Mouse (Mus musculus) adrenal gland (tissue): ENCODE measurements at regions not wholly inside any gene's neighbourhood (a gene's known extent, or its start where the extent isn't known, plus 50 kb on each side); places are given as distances from the start of the nearest gene placed in this dataset.

Experiments used
- intact Hi-C: fragments of 180-260 bp; cut with DNase I; formaldehyde crosslinking; loops from one replicate; pipeline ENCODE4 v1.15.1; 2025

DNA sequence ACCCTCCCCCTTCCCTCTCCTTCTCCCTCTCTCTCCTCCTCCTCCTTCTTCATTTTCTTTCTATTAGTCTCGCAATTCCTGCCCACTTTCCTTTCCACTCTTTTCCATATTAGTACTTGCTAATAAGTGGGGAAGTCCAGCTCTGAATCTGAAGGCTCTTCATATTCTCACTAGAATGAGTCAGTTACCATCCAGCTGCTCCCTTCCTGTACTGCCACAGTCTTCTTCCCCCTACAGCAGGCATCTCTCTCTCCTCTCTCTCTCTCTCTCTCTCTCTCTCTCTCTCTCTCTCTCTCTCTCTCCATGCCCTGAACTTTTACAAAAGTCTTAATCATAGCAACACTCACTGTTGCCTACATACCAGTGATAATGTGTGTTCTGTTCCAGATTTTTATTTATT lies 226.6 kb upstream of the Pter start:
- intact Hi-C loops, result no loop called here

DNA sequence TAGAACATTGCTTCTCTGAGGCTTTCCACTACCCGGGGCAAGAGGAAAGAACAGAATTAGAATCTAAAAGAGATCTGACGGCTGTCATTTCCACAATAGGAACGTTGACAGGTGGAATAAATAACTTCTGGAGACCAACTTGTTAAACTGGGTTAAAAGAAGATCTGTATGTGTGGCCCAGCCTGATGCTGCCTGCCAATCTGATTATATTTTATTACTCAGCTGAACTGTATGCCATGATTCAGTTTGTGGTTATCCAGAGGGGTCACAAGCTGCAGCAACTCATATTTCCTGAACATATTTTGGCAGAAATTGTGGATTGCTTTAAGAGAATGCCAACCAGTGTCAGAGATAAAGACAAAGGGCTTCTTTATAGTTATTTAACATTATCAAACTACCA lies 224.5 kb upstream of the Pter start:
- intact Hi-C loops, result no loop called here

DNA sequence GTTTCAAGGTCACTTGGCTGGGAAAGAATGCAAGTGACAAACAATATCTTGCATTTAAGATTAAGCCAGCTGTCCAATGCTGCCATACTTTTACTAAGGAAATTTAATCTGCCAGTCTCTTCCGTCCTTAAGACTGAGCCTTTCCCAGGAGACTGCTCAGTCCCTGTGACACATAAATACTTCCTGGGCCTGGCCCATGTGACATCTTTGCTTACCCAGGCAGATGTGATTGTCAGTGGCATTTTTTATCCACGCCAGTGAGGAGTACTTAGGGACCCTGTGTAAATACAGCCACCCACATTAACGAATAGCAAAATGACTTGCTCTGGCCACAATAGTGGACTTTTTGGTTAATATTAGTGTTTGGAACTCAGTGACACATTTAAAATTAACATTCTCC lies 216.3 kb upstream of the Pter start:
- intact Hi-C loops, result loop anchor here (5.0 to 10.0 kb wide), 2 partner anchors 307 to 530 kb away; partner anchors contain the start of gene C1ql3

DNA sequence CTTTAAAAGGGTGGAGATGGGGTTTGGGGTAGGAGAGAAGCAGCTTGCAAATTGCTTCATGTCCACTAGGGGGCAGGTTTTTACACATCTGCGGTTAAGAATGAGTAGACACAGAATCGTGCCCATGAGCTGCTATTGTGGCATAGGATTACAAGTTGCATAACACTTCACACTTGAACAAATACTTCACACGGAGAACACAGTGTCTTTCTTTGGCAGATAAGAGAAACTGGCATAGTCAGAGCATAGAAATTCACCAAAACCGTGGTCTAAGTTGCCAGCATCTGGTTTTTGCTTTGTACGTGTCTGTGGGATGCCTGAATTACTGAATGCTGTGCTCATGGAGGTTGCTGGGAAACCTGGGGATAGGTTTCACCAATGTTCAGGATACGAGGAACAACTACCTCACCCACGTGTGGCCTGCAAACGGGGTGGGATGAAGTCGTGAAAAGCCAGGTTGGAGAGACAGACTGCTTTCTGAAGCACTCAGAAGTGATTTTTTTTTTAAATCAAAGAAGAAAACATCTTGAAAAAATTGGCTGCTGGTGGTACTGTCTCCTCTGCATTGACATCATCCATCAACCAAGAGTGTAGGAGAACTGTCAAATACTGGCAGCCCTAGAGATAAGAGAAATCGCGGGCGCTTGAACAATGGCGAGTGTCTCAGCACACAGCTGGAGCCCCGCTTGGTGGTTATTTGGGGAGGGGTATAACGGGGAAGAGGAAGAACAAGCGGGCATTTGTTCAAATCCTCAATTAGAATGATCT lies 214.5 kb upstream of the Pter start:
- intact Hi-C loops, result loop anchor here (5.0 to 10.0 kb wide), 2 partner anchors 305 to 528 kb away; partner anchors contain the start of gene C1ql3

DNA sequence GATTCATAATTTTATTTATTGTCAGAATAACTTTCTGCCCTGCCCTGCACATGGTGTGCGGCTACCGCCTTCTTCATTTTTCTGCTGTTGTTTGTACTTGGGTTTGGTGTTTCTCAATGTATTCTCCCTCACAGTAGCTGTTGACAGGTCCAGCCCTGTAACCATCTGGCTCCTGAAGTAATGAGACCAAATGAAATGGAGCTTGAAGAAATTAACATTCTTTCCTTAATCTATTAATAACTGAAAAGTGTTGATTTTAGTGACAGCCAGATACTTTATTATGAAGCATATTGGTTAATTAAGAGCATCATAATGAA lies 214.0 kb upstream of the Pter start:
- intact Hi-C loops, result loop anchor here (5.0 to 10.0 kb wide), 2 partner anchors 305 to 527 kb away; partner anchors contain the start of gene C1ql3

DNA sequence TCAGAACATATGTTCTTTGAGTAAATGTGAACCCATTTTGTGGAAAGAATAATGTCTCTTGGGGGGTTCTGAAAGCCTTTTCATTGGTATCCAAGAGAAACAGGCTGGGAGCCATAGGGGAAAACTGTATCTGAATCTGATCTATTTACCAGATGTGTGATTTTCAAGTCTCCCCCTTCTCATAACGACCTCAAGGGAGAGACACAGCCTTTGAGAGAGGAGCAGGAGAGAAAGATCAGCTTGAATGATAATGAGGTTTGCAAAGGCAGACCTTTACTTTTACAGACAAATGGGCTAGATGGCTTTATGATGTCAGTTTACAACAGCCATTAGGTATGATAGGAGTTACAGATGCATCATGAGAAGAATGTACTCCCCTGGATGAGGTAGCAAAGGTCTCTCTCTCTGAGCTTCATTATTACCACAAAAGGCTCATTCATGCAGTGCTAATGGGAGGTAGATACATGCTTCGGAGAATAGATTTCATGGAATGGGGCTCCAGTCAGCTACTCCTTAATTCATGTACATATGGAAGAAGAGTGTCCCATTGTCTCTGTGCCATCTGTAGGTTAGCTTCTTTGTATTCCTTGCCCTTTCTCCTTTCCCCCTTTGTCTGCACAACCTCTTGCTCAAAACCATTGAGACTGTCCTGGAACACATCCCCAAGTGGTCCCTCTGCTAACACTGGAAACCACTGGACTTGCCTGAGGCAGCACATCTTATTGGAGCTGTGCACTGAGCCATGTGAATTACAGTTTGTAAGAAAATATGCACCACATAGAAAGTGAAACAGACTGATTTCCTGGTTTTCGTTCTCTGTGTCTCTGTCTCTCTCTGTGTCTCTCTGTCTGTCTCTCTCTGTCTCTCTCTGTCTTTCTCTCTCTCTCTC lies 207.5 kb upstream of the Pter start:
- intact Hi-C loops, result no loop called here

DNA sequence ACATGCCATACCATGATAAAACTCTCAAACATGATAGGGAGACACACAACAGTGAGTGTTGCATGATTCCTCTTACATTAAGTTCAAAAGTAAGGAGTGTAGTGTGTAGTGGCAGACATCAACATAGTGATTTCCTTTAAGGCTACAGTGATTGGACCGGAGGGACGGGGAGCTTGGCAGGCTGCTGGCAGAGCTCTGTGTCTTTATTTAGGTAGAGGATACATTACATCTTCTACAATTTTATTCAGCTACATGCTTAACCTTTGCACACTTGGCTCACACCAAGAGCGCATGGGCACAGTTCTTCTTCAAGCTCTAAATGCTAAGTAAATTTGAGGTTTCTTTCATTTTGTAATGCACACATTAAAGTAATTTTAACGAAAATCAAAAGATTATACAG lies 194.6 kb upstream of the Pter start:
- intact Hi-C loops, result no loop called here

DNA sequence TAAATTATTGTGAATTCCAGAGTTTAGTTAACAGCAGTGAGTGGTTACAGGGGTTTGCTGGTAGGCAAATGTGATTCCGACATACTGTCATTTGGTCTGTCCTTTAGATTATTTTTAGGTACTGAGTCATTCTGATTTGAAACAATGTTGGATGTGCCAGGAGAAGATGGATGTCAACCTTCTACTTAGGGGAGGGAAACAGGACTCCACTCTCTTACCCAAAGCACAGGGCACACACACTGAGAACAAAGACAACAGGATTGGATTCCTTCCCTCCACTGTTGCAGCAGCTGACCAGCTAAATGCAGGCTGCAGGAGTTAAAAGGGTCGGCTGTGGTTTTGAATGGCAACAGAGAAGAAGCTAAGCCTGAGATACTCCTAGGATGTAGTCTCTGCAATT lies 186.7 kb upstream of the Pter start:
- intact Hi-C loops, result no loop called here

DNA sequence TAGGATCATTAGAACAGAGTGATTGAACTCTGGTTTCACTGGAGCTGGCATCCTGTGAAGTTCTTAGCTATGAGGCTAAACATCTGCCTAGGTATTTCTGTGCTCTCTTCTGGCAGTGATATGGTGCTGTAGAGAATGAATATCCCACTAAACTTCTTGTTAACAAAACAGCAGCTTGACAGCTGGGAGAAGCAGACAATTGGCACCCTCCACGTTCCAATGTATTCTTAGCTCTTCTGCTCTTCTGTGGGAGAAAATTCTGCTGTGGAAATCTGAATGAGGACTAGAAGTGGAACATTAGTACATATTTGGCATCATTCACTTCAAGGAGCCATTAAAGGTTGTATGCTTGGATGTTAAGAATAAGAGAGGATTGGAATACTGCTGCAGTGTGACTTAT lies 177.0 kb upstream of the Pter start:
- intact Hi-C loops, result no loop called here

DNA sequence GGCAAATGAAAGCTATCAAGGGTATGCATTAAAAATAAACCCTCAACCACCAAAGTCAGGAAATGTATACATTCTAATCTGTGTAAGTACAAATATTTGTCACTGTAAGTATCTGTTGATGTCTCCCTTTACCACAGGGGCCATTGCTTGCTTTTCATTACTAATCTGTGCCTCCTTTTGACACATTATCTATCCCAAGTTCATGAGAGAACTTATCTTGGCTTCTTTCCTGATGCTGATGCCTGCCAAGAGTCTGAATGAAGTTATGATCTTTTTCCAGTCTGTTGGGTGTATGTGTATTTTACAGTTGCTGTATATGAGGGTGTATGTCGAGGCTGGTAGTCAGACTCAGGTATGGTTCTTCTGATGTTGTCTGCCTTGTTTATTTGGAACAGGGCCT lies 165.0 kb upstream of the Pter start:
- intact Hi-C loops, result no loop called here

DNA sequence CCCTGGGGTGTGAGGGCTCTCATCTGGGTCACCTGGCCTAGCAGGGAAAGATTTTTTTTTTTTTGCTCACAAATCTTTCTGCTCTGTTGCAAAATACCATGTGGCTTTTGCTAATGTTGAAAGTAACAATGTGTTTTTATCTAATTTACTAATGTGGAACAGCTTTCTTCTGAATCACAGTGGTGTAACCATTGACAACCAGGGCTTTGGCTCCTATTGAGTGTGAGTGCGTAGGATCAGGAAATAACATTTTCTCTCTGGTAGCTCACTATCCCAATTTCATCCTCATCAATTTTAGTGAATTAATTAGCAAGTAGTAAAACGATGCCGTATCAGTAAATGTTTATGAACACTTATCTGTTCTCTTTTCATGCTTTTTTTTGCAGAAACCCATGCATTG lies 163.9 kb upstream of the Pter start:
- intact Hi-C loops, result no loop called here

DNA sequence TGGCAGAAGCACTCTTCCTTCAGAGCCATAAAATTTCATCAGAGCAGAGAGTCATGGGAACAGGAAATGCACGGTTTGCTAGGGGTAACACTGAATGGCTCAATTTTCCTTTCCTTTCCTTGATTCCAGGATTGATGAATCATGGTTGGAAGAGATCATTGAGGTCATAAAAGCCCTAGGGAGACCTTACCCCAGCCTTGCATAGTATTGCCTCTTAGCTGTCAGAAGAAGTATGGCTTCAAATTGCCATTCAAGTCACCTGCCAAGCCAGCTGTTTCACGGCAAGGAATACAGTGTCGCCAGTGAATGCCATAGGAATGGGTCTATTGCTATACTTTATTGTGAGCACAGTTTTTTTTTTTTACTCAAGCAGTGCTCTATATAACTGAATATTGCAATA lies 162.4 kb upstream of the Pter start:
- intact Hi-C loops, result no loop called here

DNA sequence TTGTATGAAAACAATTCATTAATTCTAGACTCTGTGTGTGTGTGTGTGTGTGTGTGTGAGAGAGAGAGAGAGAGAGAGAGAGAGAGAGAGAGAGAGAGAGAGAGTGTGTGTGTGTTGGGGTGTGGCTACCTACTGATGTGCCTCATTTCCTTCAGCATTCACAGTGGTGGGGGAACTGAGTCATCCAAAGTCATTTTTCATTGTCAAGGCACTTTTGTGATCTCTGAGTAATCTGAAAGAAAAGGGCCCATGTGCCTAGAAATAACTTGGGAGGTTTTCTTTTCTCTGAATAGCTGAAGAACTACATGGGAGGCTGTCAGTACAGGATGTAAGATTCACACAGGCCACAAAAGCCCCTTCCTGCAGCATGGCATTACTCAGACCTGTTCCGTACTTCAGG lies 159.3 kb upstream of the Pter start:
- intact Hi-C loops, result no loop called here

DNA sequence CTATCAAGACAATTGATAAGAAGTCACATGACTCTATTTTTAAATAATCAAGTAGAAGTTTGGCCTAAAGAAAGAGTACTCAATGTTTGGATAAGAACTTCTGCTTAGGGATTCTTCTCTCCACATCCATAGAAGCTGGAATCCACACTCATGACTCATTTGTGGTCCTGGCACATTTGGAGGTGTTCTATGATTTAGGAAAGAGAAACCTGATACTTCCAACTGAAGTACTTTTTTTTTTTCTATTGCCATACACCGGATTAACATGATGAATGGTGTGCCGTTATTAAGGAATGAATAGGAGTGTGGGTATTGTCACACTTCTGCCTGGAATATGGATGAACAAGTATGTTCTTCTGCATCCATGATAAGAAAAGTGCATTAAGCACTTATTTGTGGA lies 158.5 kb upstream of the Pter start:
- intact Hi-C loops, result no loop called here

DNA sequence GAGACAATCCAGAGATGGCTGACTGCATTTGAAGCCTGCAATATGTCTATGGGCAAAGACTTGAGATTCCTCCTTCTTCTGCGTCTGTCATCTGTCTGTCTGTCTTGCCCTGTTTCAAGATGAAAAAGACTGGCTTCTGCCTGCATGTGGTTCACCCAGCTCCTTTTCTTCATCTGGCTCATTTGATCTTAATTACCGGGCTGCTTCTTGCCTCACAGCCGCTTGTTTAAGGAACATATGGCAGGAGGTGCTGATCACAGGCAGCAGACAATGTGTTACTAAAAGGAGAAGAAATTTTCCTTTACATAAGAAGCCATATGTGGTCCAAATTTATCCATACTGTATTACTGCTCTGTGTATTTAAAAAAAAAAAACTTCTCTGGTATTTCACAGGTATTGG lies 147.0 kb upstream of the Pter start:
- intact Hi-C loops, result no loop called here

DNA sequence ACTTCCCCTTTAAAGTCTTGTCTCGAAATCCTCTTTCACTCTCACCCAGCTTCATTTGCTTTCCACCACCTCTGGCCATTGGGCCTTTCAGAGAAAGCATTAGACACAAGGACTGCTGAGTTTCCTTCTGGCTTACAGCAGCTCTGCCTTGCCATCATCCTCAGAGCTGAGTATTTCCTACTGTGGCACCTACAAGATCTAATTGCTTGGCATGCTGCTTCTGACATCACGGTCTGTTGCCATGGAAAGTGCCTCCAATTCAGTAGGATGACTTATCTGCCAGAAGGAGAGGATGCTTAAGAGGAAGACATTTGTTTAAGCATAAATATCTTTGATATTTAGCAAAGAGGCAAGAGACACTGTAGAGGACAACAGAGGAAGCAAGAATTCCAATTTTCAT lies 146.1 kb upstream of the Pter start:
- intact Hi-C loops, result no loop called here

DNA sequence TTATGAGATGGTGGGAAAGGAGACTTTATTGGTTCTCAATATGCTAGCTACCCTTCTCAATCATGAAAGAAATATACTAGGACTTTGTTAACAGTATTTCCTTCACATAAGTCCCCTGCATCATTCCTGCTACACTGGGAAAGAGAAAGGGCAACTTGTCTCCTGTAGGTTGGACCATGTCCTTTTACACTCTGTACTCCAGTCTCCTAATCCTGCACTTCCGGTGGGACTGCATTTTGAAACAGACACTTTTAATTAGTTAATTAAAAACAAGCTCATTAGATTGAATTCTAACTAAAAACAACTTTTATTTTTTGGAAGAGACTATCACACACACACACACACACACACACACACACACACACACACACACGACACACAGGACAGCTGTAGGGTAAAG lies 131.2 kb upstream of the Pter start:
- intact Hi-C loops, result no loop called here

DNA sequence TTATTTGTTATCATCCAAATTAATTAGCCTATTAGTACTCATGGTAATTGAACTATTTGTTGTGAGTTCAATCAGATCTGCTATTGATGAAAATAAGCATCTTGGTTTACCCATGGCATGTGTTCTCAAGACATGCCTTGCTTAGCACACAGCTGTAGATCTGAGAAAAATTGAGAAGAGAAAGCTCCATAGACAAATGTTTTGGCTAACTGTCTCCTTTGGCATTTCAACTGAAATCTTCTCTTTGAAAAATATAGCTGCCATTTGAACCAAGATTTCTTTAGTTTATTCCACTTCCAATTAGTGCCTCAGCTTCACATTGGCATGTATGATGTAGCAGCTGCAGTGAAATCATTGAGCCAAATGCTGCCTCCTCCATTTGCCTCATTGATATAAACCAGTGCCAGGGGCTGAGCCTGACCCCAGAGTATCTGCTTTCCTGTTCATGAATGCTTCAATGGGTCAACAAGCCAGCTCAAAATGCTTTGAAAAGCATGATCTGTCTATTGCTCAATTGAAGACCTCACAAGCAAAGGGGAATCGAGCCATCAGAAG lies 126.1 kb upstream of the Pter start:
- intact Hi-C loops, result no loop called here

DNA sequence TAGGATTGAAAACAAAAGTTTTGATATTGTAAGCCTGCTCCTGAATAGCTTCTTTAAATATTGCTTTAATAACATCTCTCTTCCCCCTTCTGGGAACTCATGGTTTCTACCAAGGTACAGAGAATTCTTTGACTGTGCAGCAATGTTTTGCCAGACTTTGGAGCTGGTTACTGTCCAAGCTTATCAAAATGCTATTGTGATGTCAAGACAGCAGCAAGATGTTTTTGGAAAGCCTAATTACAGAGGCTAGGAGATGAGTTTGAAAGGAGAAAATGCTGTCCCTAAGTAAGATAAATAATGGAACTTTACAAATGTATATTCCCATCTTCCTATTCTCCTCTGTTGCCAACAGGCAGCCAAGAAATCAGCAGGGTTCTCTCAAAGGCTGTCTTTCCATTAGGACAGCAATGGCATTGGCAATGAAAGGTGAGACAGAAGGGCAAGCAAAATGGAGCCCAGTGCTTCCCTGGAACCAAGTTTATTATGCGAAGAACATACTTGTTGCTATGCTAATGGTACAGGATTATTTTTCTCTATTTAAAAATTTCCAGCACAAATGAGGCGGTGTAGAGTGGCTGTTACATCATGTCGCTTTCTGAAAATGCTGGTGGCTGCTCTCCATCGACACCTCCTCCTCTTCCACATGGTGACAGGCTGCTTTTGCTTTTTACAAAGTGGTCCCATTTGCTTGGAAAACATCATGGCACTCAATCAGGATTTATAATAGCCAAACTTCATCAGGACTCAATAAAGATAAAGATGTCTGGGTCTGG lies 124.5 kb upstream of the Pter start:
- intact Hi-C loops, result no loop called here

DNA sequence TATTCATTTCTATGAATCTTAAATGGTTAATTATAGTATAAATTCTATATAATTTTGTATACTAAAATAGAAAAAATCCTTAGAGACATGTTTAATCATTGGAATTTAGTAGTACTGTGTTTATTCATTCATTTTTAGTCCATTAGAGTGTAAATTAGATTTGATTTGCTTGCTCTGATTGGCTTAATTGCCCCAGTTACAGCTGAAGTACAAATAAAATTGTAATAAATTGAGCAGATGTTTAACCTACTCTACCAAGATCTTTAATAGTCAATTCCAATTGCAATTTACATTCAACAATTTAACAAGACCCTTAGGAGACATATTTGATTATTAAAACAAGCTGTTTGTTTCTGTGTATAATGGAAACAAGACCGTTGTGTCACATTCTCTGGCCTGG lies 121.2 kb upstream of the Pter start:
- intact Hi-C loops, result no loop called here

DNA sequence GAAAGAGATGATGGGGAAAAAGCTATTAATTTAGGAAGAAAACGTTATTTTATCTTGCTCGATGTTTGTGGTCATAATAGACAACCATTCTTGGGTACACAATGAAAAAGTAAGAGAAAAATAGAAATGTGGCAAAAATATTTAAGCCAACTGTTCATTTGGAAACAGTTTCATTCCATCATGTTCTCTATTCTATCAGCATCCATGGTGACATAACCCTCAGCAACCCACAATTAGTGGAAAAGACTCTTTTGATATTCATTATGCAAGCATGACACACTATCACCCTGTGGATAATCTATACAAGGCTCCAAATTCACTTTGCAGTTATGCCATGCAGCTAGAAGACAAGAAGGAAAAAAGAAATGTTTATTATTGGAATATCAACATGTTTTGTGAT lies 118.7 kb upstream of the Pter start:
- intact Hi-C loops, result no loop called here

DNA sequence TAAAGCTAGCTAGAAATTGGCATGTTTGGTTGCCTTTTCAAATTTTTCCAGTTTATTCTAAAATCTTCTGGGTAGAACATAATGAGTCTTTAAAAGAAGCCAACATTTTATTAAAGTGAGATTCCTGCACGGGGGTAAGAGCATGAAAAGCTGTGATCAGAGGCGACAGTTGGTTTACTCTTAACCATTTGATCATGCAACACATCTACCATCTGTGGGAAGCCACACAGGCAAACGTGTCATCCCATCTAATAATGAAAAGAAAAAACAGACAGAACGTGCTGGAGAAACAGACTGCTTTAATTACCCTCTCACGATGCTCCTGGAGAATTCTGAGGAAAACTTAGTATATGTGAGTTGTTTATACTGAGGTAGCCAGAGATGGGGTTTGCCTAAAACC lies 115.4 kb upstream of the Pter start:
- intact Hi-C loops, result no loop called here
